ENCODE assay signal across 1 mouse cellular context in the genomic region with DNA sequence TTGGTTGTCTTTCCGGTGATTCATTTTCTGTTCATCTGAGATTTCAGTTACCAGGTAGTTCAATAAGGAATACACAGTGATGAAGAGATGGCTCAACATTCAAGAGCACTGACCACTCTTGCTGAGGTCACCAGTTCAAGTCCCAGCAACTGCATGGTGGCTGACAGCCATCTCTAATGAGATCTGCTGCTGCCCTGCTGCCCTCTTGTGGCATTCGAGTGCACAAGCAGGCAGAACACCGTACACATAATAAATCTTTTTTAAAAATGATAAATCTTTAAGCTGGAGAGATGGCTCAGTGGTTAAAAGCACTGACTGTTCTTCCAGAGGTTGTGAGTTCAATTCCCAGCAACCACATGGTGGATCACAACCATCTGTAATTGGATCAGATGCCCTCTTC.
TF ChIP-seq lines count a peak whose summit lies in the region.

No protein-coding gene starts in this region.

TF ChIP-seq in MEL, 35 proteins besides CTCF, POLR2A, EP300 and RAD21 (continued from another document):
- TF ChIP-seq TCF12 (IDR thresholded peaks at IDR 0.05; ENCODE audit: low read depth, low read length) (no peak), MAX (IDR thresholded peaks at IDR 0.05; ENCODE audit: low read length) (peak; percentile 28; the same call in 1 of the 2 replicates), ELF1 (IDR thresholded peaks at IDR 0.05; ENCODE audit: low read depth, low read length) (0 out of 2 replicates have a peak, but pooled peaks have one; percentile 39), ZKSCAN1 (IDR thresholded peaks at IDR 0.05; ENCODE audit: low read depth, low read length) (0 out of 2 replicates have a peak, but pooled peaks have one; percentile 26), JUND (IDR thresholded peaks at IDR 0.05; ENCODE audit: low read depth, low read length) (no peak), NELFE (IDR thresholded peaks at IDR 0.05; ENCODE audit: low read depth, low read length) (no peak), GATA1 (IDR thresholded peaks at IDR 0.05; ENCODE audit: low read depth, low read length) (no peak), CHD2 (IDR thresholded peaks at IDR 0.05; ENCODE audit: low read length) (no peak), TBP (IDR thresholded peaks at IDR 0.05; ENCODE audit: low read depth, low read length) (peak; percentile 87), USF1 (IDR thresholded peaks at IDR 0.05; ENCODE audit: low read depth, low read length) (0 out of 2 replicates have a peak, but pooled peaks have one; percentile 47), USF2 (IDR thresholded peaks at IDR 0.05; ENCODE audit: borderline replicate concordance in 1 of 2, insufficient read depth in 1 of 2, low read depth in 1 of 2, low read length in 2 of 2) (no peak), POLR2AphosphoS2 (IDR thresholded peaks at IDR 0.05; ENCODE audit: low read length) (no peak), ZNF384 (IDR thresholded peaks at IDR 0.05; ENCODE audit: low read depth, low read length) (peak; percentile 68), GABPA (IDR thresholded peaks at IDR 0.05; ENCODE audit: low read depth, low read length) (no peak), MXI1 (IDR thresholded peaks at IDR 0.05; ENCODE audit: low read depth, low read length) (no peak), MYC (IDR thresholded peaks at IDR 0.05; ENCODE audit: low read depth, low read length) (no peak), NRF1 (IDR thresholded peaks at IDR 0.05; ENCODE audit: insufficient read depth, low read depth, low read length, poor library complexity, severe bottlenecking) (no peak), HCFC1 (IDR thresholded peaks at IDR 0.05; ENCODE audit: low read depth, low read length) (0 out of 2 replicates have a peak, but pooled peaks have one; percentile 43), CHD1 (IDR thresholded peaks at IDR 0.05; ENCODE audit: low read depth, low read length) (no peak), ZMIZ1 (IDR thresholded peaks at IDR 0.05; ENCODE audit: low read depth, low read length) (no peak), MAFK (IDR thresholded peaks at IDR 0.05; ENCODE audit: borderline replicate concordance, low read depth, low read length) (no peak), UBTF (IDR thresholded peaks at IDR 0.05; ENCODE audit: borderline replicate concordance, insufficient read depth, low read depth, low read length) (no peak), ETS1 (IDR thresholded peaks at IDR 0.05; ENCODE audit: low read depth, low read length) (no peak), POLR2AphosphoS5 (IDR thresholded peaks at IDR 0.05; ENCODE audit: borderline replicate concordance, low read depth, low read length) (no peak), KAT2A (conservative IDR thresholded peaks at IDR 0.05; ENCODE audit: low read depth, low read length) (no peak), SMC3 (IDR thresholded peaks at IDR 0.05; ENCODE audit: low read depth, low read length) (peak; percentile 78), MYB (IDR thresholded peaks at IDR 0.05; ENCODE audit: low read depth, low read length) (0 out of 2 replicates have a peak, but pooled peaks have one; percentile 14), MEF2A (IDR thresholded peaks at IDR 0.05; ENCODE audit: extremely low read depth, insufficient replicate concordance, low read depth, low read length, poor library complexity, severe bottlenecking) (no peak)
